Mouse (Mus musculus): ENCODE data around the gene Bpifc.
"Not testable (repeated sequence)": the region's sequence is repeated elsewhere in the genome, so short reads cannot be mapped to it uniquely, and the experiment has no call there.

The Bpifc gene

DNA sequence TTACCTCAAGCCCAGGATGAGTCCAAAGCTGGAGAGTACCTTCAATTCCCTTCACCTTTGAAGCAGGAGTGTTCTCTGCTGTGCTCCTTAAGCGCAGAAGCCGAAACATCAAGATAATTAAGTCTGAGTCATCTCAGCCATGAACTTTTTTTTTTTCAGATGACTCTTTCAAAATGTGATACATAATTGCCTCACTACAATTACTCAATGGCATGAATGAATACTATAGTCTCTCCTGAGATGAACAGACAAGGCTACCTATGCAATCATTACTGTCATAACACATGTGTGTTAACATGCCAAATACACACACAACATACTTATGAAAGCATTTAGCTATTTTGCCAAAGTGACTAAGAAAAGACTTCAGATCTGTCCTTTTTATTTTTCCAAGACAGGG is at the start of gene Bpifc:
Bpifc (minus strand) TSS at position 115 of the 400 bp plus-strand sequence.
- DNase-seq (ENCODE audit: low spot score in 2 of 2) = no peak

DNA sequence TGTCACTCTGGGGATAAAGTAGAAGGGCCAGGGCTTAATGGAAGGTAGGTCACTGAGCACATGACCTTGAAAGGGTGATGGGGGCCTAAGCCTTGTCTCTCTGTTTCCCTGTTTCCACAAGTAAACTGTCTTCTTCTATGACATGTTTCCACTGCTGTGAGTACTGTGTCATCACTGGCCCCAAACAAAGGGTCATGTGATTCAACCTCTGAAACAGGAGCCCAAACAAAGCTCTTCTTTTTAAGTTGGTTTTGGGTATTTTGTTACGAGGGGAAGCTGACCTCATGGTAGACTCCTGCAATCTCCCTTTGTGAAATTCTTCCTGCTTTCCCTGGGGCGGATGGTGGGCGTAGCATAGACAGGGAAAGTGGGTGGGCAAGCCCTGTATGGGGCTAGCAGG is 48.6 kb upstream of the Bpifc start:
- DNase-seq (ENCODE audit: low spot score in 2 of 2) = no peak

DNA sequence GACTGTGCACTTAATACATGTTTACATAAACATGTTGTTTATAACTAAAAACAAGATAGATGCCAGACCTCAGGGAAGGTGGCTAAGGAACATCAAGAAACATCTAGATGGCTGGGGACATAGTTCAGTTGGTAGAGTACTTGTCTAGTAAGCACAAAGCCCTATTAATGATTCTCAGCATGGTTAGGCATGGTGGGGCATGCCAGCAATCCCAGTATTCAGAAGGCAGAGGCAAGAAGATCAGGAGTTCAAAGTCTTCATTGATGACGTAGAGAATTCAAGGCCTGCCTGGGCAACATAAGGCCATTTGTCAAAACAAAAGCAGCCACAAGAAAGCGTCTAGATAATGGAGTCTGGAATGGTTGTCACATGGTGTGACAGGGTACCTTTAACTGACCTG is 46.0 kb upstream of the Bpifc start:
- no peak for DNase-seq (ENCODE audit: low spot score in 2 of 2)

- DNase-seq (ENCODE audit: low spot score in 2 of 2) = no peak
These were observed 45.6 kb upstream of the Bpifc start for GRCm38 (mm10) chr10:86057286-86057685.

DNA sequence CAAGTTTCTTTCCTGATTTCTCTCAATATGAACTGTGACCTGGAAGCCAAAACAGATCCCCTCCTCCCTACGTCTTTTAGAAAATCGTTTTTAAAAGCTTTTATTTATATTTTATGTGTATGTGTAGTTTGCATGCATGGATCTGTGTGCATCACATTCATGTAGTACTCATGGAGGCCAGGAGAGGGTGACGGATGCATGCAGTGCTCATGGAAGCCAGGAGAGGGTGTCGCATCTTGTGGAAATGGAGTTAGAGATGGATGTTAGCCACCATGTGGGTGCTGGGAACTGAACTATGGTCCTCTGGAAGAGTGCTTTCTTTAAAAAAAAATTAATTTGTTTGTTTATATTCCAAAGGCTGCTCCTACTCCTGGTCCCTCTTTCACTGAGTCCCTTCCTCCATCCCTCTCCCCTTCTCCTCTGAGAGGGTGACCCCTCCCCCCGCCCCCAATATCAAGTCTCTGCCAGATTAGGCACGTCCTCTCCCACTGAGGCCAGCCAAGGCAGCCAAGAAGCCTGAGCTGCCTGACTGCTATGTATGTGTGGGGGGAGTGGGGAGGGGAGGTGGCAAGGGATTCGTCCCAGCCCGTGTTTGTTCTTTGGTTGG is 44.7 kb upstream of the Bpifc start:
- DNase-seq (ENCODE audit: low spot score in 2 of 2) = no peak

- no peak for DNase-seq (ENCODE audit: low spot score in 2 of 2)
These were observed 41.3 kb upstream of the Bpifc start for GRCm38 (mm10) chr10:86052818-86053522.

- no peak for DNase-seq (ENCODE audit: low spot score in 2 of 2)
These were observed 38.8 kb upstream of the Bpifc start for GRCm38 (mm10) chr10:86050522-86050921.

- no peak for DNase-seq (ENCODE audit: low spot score in 2 of 2)
These were observed 36.1 kb upstream of the Bpifc start for GRCm38 (mm10) chr10:86047786-86048185.

DNA sequence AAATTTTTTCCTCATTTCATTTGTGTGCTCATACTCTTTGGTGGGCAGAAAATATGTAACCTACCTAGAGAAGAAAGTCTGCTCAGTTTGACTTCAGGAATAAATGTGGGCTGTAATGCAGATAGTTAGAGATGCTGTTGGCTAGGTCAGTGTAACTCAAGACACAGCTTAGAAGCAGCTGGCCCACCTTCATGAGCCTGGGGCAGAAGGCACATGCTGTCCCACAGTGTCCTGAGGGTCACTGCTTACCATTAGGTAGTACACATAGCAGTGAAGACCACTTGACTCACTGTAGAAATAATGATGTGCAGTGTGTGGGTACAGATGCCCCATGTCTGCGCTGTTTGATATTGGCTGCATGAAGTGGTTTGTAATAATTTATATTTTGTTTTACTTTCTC is 34.7 kb upstream of the Bpifc start:
- DNase-seq (ENCODE audit: low spot score in 2 of 2) = no peak

GRCm38 (mm10) chr10:86044066-86044465 is 32.4 kb upstream of the Bpifc start:
- no peak for DNase-seq (ENCODE audit: low spot score in 2 of 2)

DNA sequence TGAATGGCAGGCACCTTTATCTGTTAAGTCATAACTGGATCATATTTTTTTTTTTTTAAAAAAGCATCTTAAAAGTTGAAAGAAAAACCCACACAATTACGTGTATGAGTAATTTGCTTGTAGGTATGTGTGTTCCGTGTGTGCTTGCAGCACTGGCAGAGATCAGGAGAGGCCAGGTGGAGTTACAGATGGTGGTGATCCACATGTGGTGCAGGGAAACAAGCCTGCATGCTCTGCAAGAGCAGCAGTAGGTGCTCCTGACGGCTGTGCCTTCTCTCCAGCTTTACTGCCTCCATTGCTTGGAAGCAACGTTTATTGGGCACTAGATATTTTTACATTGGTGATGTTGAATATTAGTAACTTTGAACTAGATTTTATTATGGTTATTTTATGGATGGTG is 32.0 kb upstream of the Bpifc start:
- no peak for DNase-seq (ENCODE audit: low spot score in 2 of 2)

DNA sequence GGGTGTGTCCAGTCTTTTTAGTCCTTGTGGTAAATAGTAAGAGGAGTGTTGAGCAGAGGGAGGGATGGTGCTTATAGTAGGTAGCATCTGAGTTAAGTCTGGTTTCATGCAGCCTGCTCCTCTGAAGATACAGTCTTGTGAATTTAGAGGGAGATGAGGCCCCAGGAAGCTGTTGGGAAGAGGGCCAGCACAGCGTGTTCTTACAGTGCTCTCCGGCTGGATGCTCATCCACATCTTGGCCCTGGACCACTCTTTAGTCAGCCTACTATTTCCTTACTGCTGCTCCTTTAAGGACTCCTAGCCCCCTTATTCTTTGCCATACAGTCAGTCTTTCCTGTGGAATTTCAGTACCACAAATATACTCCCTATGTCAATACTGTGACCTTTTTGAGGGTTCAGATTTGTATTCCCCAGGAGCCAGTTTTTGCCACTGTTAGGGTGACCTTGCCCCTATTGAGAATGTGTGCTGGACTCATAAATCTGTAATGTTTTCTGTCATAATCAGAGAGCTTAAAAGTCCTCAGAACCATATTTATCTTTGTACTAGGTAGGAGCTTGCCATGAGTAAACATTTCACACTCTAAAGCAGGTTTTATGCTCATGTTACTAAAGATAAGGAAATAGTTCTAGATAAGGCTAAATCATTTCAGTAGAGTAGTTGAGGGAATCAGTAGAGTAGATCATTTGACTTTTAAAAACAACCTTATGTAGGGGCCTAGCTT is 22.5 kb upstream of the Bpifc start:
- DNase-seq (ENCODE audit: low spot score in 2 of 2) = no peak

GRCm38 (mm10) chr10:86032517-86032916 is 20.8 kb upstream of the Bpifc start:
- DNase-seq (ENCODE audit: low spot score in 2 of 2) = no peak

DNA sequence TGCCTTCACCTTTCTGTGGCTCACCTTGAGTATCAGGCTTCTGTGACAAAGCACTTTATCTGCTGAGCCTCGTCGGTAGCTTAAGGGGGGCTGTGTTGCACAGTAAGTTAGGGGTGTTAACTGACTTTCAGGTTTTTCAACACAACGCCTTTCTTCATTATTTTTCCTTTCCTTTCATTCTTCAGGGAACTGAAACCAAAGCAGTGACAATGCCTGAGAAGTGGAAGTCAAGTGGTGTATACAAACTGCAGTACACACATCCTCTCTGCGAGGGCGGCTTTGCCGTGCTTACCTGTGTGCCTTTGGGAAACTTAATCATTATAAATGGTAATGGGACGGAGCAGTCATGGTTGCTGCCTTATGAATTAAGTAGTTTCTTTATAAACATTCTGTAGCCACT is 19.0 kb upstream of the Bpifc start:
- DNase-seq (ENCODE audit: low spot score in 2 of 2) = no peak

GRCm38 (mm10) chr10:86026807-86027206 is 15.1 kb upstream of the Bpifc start:
- not testable (repeated sequence) for DNase-seq (ENCODE audit: low spot score in 2 of 2)

DNA sequence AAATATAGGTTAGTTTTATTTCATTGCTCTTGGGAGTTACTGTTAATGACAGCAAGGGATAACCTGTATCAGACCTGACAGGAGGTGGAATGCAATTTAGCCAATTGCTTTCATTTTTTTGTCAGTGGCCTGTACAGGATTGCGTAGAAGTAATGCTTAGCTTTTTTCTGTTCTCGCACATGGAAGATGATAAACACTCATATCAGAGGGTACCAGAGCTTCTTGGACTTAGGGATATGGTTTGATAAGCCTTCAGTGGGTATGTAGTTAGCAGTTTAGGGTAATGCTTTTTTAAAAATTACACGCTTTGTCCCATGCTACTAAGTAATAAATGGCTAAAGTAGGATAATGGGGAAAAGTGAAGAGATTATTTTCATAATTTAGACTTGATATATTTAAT is 14.7 kb upstream of the Bpifc start:
- DNase-seq (ENCODE audit: low spot score in 2 of 2) = no peak

DNA sequence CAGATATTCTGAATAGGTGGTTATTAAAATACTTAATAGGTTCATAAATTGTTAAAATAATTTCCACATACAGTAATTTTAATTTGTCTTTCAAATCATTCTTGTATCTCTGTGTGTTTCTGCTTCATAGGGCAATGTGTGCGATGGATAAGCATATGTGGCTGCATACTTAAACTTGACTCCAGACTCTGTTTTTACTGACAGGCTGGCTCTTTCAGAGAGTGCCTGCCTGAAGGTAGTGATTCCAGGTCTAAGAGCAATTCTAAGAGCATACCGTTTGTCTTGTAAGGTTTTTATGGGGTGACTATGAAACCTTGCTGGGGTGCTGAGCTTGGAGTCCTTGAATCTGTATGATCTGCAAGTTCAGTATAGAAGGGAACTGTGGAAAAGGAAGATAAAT is 14.2 kb upstream of the Bpifc start:
- no peak for DNase-seq (ENCODE audit: low spot score in 2 of 2)

- no peak for DNase-seq (ENCODE audit: low spot score in 2 of 2)
These were observed 11.5 kb upstream of the Bpifc start for GRCm38 (mm10) chr10:86023149-86023548.

GRCm38 (mm10) chr10:86022474-86022816 is 10.8 kb upstream of the Bpifc start:
- no peak for DNase-seq (ENCODE audit: low spot score in 2 of 2)

DNA sequence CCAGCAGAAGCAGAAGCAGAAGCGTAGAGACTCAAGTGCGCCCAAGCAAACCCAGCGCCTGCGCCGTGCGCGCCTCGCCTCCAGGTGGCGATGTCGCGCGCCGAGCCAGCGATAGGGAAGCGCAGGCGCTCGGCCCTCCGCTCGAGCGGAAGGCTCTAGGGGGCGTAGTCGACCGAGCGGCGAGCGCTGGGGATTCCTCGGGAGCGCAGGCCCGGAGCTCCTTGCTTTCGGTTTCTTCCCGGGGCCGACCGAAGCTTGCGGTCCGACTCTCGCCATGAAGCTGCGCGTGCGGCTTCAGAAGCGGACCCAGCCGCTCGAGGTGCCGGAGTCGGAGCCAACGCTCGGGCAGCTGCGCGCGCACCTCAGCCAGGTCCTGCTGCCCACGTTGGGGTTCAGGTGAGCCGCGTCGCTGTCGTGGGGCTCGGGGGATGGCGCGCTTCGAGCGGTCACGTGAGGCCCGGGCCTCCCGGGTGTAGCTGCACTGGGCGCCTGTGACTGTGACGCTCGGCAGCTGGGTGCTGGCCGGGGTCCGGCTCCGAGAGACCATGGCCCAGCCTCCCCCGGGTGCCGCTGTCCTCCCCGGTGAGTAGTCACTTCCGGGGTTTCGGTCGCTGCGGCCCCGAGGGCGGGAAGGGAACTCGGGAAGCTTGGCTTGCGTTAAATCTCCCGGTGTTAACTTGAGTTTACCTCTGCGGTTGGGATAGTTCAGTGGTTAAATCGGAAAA is 10.2 kb upstream of the Bpifc start, which contains the start of gene Fbxo7:
Fbxo7 (plus strand) TSS at position 224 of the 725 bp plus-strand sequence.
- DNase-seq (ENCODE audit: low spot score in 2 of 2) = peak; percentile 81 to 85

- DNase-seq (ENCODE audit: low spot score in 2 of 2) = no peak
These were observed 9.7 kb upstream of the Bpifc start for GRCm38 (mm10) chr10:86021408-86021748.

- no peak for DNase-seq (ENCODE audit: low spot score in 2 of 2)
These were observed 7.1 kb upstream of the Bpifc start for GRCm38 (mm10) chr10:86018813-86019212.

GRCm38 (mm10) chr10:86017781-86018180 is 6.1 kb upstream of the Bpifc start:
- no peak for DNase-seq (ENCODE audit: low spot score in 2 of 2)

All from frontal cortex, postnatal 36 days (tissue).